Mouse (Mus musculus): Measurements from ENCODE around the gene Lrrc58.

Gene Lrrc58

GRCm38 (mm10) chr16:37867791-37868505 is at the start of gene Lrrc58:
Gene Lrrc58 (plus strand): TSS chr16:37868389.
- no peak for DNase-seq (ENCODE audit: extremely low read depth, low read depth, low spot score)

- DNase-seq (ENCODE audit: extremely low read depth, low read depth, low spot score) = no peak
Observed at GRCm38 (mm10) chr16:37823949-37824348, 44.2 kb upstream of the Lrrc58 start.

- no peak for DNase-seq (ENCODE audit: extremely low read depth, low read depth, low spot score)
Observed at GRCm38 (mm10) chr16:37824778-37825505, 43.2 kb upstream of the Lrrc58 start.

GRCm38 (mm10) chr16:37826286-37826685 is 41.9 kb upstream of the Lrrc58 start:
- DNase-seq (ENCODE audit: extremely low read depth, low read depth, low spot score) = no peak

DNA sequence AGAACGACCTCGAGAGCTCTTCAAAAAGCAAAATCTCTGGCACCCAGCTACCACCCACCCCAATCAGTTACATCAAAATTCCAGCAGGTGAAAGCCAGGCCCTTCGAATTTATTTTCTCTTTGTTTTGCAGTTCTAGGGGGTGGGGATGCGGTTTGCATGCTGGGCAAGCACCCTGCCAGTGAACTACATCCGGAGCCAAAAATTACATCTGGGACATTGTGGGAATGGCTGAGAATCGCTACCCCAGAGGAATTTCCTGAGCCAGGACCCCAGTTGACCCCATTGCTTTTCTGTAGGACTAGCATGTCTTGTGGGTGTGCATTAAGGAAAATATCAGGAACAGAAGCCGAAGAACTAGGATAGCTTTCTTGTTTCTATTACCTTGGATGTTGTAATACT is 37.1 kb upstream of the Lrrc58 start:
- no peak for DNase-seq (ENCODE audit: extremely low read depth, low read depth, low spot score)

- no peak for DNase-seq (ENCODE audit: extremely low read depth, low read depth, low spot score)
Observed at GRCm38 (mm10) chr16:37837571-37837970, 30.6 kb upstream of the Lrrc58 start.

GRCm38 (mm10) chr16:37842439-37842838 is 25.8 kb upstream of the Lrrc58 start:
- DNase-seq (ENCODE audit: extremely low read depth, low read depth, low spot score) = no peak

DNA sequence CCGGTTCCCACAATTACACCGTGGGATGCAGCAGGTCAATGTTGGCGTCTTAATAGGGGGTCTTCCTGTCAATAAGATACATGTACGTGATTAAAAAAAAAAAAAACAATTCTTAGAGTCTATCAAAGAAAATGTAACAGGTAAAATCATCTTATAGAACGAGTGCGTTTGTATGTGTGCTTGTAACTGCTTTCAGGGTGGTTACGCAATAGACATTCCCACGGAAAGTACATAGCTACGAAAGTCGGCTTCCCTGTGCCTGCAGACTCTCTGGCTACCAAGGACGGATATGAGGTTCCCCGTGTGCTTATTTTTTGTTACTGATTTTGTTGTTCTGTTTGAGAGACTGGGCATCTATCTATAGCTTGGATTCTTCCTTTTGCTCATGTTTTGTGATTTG is 24.4 kb upstream of the Lrrc58 start:
- no peak for DNase-seq (ENCODE audit: extremely low read depth, low read depth, low spot score)

GRCm38 (mm10) chr16:37845202-37845925 is 22.8 kb upstream of the Lrrc58 start:
- no peak for DNase-seq (ENCODE audit: extremely low read depth, low read depth, low spot score)

DNA sequence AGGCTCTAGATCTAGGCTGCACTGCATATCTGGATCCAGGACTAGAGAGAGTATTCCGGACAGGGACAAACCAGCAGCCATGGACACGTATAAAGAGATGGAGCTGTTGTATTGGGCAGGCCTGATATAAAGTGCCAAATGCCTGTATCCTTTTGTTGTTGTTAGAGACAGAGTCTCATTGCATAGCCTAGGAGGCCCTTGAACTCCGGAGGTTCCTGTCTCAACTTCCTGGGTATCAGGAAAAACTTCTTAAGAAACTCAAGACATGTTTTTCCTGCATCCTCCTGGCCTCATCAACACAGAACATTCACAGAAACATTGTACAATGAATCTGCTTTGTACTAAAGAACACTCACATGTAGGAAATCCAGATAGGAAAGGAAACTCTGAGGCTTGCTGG is 21.1 kb upstream of the Lrrc58 start:
- no peak for DNase-seq (ENCODE audit: extremely low read depth, low read depth, low spot score)

- no peak for DNase-seq (ENCODE audit: extremely low read depth, low read depth, low spot score)
Observed at GRCm38 (mm10) chr16:37851366-37851765, 16.8 kb upstream of the Lrrc58 start.

- DNase-seq (ENCODE audit: extremely low read depth, low read depth, low spot score) = no peak
Observed at GRCm38 (mm10) chr16:37853279-37853678, 14.9 kb upstream of the Lrrc58 start.

DNA sequence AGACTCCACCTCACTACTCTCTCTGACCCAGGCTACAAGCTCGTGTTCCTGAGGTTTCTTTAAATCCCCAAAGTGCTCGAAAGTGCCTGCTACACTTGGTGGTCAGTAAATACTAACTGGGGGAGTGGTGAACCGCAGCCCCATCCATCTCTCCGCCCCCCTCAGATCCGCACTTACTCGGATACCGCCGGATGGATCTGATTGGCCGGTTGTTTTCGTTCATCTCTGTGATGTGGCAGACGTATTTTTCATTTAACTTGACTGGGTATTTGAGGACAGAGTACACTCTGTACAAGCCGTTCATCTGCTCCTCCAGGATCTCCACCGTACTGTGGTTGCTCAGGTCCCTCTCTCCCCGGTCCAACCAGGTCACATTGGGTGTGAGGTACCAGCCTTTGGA is 14.1 kb upstream of the Lrrc58 start:
- no peak for DNase-seq (ENCODE audit: extremely low read depth, low read depth, low spot score)

- DNase-seq (ENCODE audit: extremely low read depth, low read depth, low spot score) = no peak
Observed at GRCm38 (mm10) chr16:37854593-37854992, 13.6 kb upstream of the Lrrc58 start.

- DNase-seq (ENCODE audit: extremely low read depth, low read depth, low spot score) = no peak
Observed at GRCm38 (mm10) chr16:37855583-37855982, 12.6 kb upstream of the Lrrc58 start.

DNA sequence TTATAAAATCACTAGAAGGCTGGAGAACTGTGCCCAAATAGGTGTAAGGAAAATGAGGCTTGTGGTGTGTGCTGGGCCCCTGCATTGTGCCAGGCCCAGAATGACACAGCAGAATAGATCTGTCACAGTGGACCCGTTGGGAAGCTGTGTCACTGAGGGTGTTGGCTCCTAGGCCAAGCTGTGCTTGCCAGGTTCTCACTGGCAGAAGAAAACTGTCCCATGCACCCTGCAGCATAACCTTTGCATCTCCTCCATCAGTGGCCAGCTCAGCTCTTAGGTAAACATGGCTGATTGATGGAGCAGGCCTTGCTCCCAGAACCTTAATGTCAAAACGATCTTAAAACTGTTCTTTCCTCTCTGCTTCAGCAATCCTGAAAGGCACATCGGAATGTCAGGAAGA is 11.9 kb upstream of the Lrrc58 start:
- no peak for DNase-seq (ENCODE audit: extremely low read depth, low read depth, low spot score)

- no peak for DNase-seq (ENCODE audit: extremely low read depth, low read depth, low spot score)
Observed at GRCm38 (mm10) chr16:37857495-37857894, 10.7 kb upstream of the Lrrc58 start.

- DNase-seq (ENCODE audit: extremely low read depth, low read depth, low spot score) = no peak
Observed at GRCm38 (mm10) chr16:37860213-37860612, 8.0 kb upstream of the Lrrc58 start.

GRCm38 (mm10) chr16:37861029-37861428 is 7.2 kb upstream of the Lrrc58 start, which contains the start of gene Gm36028:
Gene Gm36028 (minus strand): TSS chr16:37861146.
- no peak for DNase-seq (ENCODE audit: extremely low read depth, low read depth, low spot score)

DNA sequence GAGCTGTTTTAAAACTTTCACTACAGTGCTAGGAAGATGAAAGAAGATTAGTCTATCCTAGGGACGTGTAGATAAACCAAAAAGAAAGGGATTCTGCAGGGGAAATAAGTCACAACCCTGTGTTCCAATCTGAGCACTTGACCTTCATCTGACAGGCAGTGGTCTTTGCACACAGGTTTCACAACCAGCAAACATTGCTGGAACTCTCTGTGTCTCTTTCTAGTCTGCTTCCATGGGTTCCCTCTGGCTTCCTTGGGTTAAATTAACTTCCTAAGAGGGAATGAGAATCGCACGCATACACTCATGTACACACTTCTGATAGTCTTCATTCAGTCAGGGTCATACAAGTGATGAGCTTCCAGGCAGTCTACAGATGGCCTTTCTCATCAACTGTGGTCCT is 4.3 kb upstream of the Lrrc58 start:
- DNase-seq (ENCODE audit: extremely low read depth, low read depth, low spot score) = no peak

DNA sequence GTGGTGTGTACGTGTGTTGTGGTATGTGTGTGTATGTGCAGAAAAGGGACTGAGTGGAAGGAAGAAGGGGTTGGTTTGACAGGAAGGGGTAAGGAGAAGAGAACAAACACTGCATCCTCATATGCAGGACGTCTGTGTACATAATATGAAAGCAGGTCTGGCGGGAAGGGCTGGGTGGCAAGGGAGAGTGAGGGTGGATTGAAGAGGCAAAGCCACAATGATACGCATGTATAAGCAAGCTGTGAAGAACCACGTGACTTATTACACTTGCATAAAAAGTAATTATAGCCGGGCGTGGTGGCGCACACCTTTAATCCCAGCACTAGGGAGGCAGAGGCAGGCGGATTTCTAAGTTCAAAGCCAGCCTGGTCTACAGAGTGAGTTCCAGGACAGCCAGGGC is 2.3 kb upstream of the Lrrc58 start:
- no peak for DNase-seq (ENCODE audit: extremely low read depth, low read depth, low spot score)

Data from fat pad, adult 2 months (tissue).